Mouse (Mus musculus) kidney, embryonic 15.5 days (tissue): ENCODE measurements around the gene Ttpal. TPM values are rescaled to one million over a fixed set of nuclear protein-coding genes. Genes with fewer than 3 reads are reported as not detected.

Source experiments
- ATAC-seq: fragments of 200-750 bp; cut with Nextera tagmentation; replicated peaks from 2 replicates; pipeline ENCODE4 v1.8.0; 2017; ENCODE audit warnings: moderate TSS enrichment; ENCODE audit not compliant: low FRiP score
- H3K27ac ChIP-seq: fragments of 300-500 bp; sonication (generic); 2 replicates; pipeline ENCODE4 v1.5.1; 2015; ENCODE audit warnings: mild to moderate bottlenecking, inconsistent platforms
- H3K27me3 ChIP-seq: fragments of 300-500 bp; sonication (generic); 2 replicates; pipeline ENCODE4 v1.6.1; 2015; ENCODE audit warnings: inconsistent platforms
- H3K36me3 ChIP-seq: fragments of 300-500 bp; sonication (generic); 2 replicates; pipeline ENCODE4 v1.6.1; 2015; ENCODE audit warnings: inconsistent platforms
- H3K4me1 ChIP-seq: fragments of 300-500 bp; sonication (generic); 2 replicates; pipeline ENCODE4 v1.6.1; 2015; ENCODE audit warnings: inconsistent platforms
- H3K4me2 ChIP-seq: fragments of 300-500 bp; sonication (generic); 2 replicates; pipeline ENCODE4 v1.6.1; 2015; ENCODE audit warnings: moderate library complexity, mild to moderate bottlenecking, inconsistent platforms
- H3K4me3 ChIP-seq: fragments of 300-500 bp; sonication (generic); replicated peaks from 2 replicates; pipeline ENCODE4 v1.5.1; 2015; ENCODE audit warnings: mild to moderate bottlenecking, inconsistent platforms
- H3K9ac ChIP-seq: fragments of 300-500 bp; sonication (generic); 2 replicates; pipeline ENCODE4 v1.6.1; 2015; ENCODE audit warnings: mild to moderate bottlenecking, inconsistent platforms
- H3K9me3 ChIP-seq: fragments of 300-500 bp; sonication (generic); replicated peaks from 2 replicates; pipeline ENCODE4 v1.6.1; 2016; ENCODE audit warnings: inconsistent platforms
- WGBS: fragments of 180-500 bp; shearing (Covaris S2); methylation state at CpG from one replicate; pipeline ENCODE4 v1.1.7; 2015; ENCODE audit warnings: mixed read lengths; 5-methylcytosine and 5-hydroxymethylcytosine counted together
- polyA plus RNA-seq: library from polyadenylated mRNA; unstranded; fragments of >200 nt; fragmentation: Nextera tagmentation; extraction: Ambion mirVana; gene quantifications from 2 replicates; pipeline ENCODE4 v1.2.1, GENCODE M21; 2015

Ttpal gene
- 29.2 and 30.6 TPM in 2 replicates for polyA plus RNA-seq

DNA sequence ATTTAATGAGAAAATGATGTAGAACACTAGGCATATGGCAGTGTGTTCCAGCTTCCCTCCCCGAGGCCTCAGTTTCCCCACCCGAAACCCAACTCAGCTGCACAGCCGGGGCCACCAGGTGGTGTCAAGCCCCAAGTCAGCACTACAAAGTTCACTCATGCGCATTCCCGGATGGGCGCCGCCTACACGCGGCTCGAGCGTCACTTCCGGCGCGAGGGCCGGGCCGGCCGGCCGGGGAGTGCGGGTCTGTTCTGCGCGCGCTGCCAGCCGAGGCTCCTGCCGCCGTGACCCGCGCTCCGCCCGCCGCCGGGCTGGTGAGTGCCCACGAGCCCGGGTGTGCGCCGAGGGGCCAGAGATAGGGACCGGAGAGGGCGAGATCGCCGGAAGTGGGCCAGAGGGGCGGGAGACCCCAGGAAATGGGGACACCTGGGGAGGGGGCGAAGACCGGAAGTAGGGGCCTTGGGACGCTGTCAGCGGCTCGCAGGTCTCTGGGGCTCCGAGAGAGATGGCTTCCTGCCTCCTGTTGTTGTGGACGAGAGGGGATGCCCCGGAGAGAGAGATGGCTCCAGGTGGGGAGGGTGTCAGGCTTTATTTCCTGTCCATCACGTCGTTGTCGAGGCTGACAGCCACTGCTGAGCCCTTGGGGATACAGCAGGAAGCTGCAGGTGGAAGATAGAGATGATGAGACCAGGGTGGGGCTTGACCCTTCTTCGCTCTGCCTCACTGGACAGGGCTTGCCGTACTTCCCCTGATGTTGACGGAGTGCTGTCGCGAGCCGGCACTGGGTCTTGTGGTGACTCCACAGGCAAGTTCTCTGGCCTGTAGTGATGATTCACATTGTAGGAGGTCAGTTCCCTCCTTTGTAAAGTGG lies at the start of gene Ttpal:
Ttpal (plus strand) TSS at position 214 of the 871 bp plus-strand sequence.
- peak; percentile 91 for ATAC-seq
- under 1% methylated on average over 56 of the region's 57 CpGs for WGBS

DNA sequence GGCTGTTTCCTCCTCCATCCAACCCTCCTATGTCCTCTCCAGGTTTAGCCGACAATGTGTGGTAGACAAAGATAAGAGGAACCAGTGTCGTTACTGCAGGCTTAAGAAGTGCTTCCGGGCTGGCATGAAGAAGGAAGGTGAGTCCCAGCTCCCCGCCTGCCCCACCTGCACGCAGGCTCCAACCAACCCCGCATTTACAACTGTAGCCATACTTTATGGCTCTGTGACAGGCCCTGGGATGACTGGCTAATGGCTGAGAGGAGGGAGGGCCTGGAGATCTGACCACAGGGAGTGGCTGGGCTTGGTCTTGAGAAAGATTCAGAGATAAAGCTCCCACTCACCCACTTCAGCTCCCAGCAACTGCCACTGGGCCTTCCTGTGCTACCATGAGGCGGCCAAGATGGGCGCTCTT lies 49.6 kb upstream of the Ttpal start:
- Histone ChIP-seq H3K9ac (no peak overlapping the region), H3K36me3 (no peaks in the 10 kb centered on the region), H3K27ac (no peak overlapping the region), H3K9me3 (no peaks in the 10 kb centered on the region), H3K4me2 (no peak overlapping the region), H3K4me1 (peaks cover 22% of the 10 kb centered on the region), H3K27me3 (no peaks in the 10 kb centered on the region), H3K4me3 (no peak overlapping the region)
- no peak for ATAC-seq
- WGBS, result 40% methylated on average over 8 of the region's 8 CpGs

More for the DNA sequence above, at the start of gene Ttpal:
- Histone ChIP-seq H3K27ac (peak within 1 kb of the TSS; percentile 89), H3K27me3 (no peaks in the 10 kb centered on the region), H3K9ac (peak within 1 kb of the TSS; percentile 94), H3K4me2 (peak within 1 kb of the TSS; percentile 86), H3K36me3 (peaks cover 4% of the 10 kb centered on the region), H3K4me1 (peaks cover 18% of the 10 kb centered on the region), H3K4me3 (peak within 1 kb of the TSS; percentile 80), H3K9me3 (no peaks in the 10 kb centered on the region)

DNA sequence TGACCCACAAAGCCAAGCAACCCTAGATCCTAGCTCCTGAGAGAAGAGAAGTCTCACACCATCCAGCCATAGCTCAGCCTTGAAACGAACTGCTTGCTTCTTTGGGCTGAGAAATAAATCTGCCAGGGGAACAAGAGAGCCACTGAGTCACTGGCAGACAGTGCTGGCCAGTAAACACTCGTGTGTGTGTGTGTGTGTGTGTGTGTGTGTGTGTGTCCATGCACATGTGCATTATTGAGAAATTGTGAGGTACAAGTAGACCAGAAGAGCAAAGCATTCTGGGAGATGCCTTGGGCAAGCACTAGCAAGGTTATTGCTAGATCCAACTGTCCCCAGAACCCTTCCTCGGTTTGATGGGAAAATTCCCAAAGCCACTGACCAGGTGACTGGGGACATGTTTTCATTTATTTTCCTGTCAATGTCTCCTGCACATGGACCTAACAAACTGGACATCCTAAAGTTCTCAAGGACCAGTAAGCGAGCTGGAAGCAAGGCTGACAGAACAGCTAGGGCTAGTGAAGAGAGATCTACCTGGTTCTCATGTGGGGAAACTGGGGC lies 47.6 kb upstream of the Ttpal start:
- Histone ChIP-seq H3K36me3 (no peaks in the 10 kb centered on the region), H3K4me2 (no peak overlapping the region), H3K9me3 (no peaks in the 10 kb centered on the region), H3K4me3 (no peak overlapping the region), H3K27ac (peak overlapping the region; percentile 60; the same call in 1 of the 2 replicates), H3K9ac (no peak overlapping the region), H3K27me3 (no peaks in the 10 kb centered on the region), H3K4me1 (peaks cover 21% of the 10 kb centered on the region)
- 67% methylated on average over 4 of the region's 4 CpGs for WGBS
- no peak for ATAC-seq

DNA sequence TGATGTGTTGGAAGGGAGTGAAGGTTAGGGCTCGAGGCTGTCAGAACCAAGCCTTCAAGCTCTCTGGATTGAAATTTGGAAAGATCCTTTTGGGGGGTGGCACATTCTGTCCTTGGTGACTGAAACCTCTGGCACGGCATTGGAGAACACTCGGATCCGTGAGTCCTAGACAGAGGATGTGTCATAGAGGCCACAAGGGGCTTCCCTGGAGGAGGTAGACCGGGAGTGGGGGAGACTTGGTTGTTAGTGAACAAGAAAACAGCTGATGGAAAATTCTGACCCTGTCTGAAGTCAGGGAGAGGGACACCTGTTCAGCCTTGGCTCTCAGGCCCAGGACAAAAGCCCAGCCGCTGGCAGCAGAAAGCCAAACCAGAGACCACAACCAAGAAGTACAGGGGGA lies 47.1 kb upstream of the Ttpal start:
- ATAC-seq, result no peak; the same call in 1 of the 2 replicates
- Histone ChIP-seq H3K9me3 (no peaks in the 10 kb centered on the region), H3K27ac (peak overlapping the region; percentile 60), H3K4me3 (no peak overlapping the region), H3K9ac (no peak overlapping the region), H3K4me1 (peaks cover 16% of the 10 kb centered on the region), H3K36me3 (no peaks in the 10 kb centered on the region), H3K27me3 (no peaks in the 10 kb centered on the region), H3K4me2 (no peak overlapping the region)
- 75% methylated on average over 6 of the region's 6 CpGs for WGBS

DNA sequence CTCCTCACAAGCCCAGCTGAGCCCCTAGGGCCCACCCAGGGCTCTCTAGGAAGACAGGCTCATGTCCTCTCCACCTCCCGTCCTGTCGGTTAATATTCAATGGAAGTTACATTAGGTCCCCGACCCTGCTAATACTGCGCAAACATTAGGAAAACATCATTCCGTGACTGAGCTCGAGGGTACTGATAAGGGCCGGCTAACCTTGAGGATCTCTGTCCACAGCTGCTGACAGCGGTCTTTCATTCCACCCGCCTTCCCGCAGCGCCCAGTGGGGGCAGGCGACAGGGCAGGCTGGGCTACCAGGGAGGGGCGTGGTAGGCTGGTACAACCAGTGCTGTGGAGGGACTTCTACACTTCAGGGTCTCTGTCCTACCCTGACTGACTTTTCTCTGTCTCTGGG lies 46.7 kb upstream of the Ttpal start:
- peak; percentile 28; the same call in 1 of the 2 replicates for ATAC-seq
- 56% methylated on average over 13 of the region's 13 CpGs for WGBS
- Histone ChIP-seq H3K27me3 (no peaks in the 10 kb centered on the region), H3K9me3 (no peaks in the 10 kb centered on the region), H3K4me2 (no peak overlapping the region), H3K36me3 (no peaks in the 10 kb centered on the region), H3K4me1 (peaks cover 15% of the 10 kb centered on the region), H3K9ac (no peak overlapping the region), H3K4me3 (no peak overlapping the region), H3K27ac (peak overlapping the region; percentile 60)

DNA sequence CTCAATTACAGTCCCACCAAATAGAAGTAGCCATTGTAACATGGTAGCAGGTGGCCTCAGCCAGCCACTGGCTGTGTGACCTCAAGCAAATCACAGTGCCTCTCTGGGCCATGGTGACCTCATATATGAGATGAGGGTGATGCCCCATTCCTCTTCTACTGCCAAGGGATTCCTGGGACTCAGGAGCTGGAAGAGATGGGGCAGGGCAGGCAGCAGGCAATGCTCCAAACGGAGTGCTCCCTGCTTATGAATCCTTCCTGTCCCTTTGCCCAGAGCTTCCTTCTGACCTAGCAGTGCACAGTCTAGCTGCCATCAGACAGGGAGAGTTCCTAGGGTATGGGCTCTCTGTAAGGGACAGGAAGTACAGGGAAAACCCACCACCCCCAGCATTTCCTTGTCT lies 43.6 kb upstream of the Ttpal start:
- no peak overlapping the region for H3K4me3 ChIP-seq
- 81% methylated on average over 1 of the region's 1 CpGs for WGBS
- no peaks in the 10 kb centered on the region for H3K9me3 ChIP-seq
- H3K9ac ChIP-seq, result no peak overlapping the region
- H3K4me2 ChIP-seq, result no peak overlapping the region
- H3K27me3 ChIP-seq, result no peaks in the 10 kb centered on the region
- ATAC-seq, result no peak
- peaks cover 12% of the 10 kb centered on the region; the same call in 1 of the 2 replicates for H3K4me1 ChIP-seq
- H3K27ac ChIP-seq, result no peak overlapping the region
- no peaks in the 10 kb centered on the region for H3K36me3 ChIP-seq

DNA sequence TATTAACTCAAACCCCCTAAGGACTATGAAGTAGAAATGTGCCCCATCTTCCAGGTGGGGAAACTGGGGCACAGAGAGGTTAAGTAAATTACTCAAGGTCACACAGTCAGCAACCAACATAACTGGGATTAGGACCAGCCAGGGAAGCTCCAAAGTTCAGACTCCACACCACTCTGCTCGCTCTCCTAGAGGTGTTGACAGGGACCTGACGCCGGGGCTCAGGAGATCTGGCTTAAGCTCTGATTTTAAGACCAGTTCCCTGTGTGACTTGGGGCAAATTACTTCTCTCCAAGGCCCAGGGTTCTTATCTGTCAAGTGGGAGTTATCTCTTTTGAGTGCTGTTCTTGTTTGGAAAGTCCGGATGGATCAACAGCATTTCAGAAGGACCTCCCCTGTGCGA lies 42.9 kb upstream of the Ttpal start:
- Histone ChIP-seq H3K4me1 (peaks cover 12% of the 10 kb centered on the region; the same call in 1 of the 2 replicates), H3K9me3 (no peaks in the 10 kb centered on the region), H3K27ac (no peak overlapping the region), H3K27me3 (no peaks in the 10 kb centered on the region), H3K36me3 (no peaks in the 10 kb centered on the region), H3K4me2 (no peak overlapping the region), H3K4me3 (no peak overlapping the region), H3K9ac (no peak overlapping the region)
- WGBS, result 76% methylated on average over 5 of the region's 5 CpGs
- ATAC-seq, result no peak

DNA sequence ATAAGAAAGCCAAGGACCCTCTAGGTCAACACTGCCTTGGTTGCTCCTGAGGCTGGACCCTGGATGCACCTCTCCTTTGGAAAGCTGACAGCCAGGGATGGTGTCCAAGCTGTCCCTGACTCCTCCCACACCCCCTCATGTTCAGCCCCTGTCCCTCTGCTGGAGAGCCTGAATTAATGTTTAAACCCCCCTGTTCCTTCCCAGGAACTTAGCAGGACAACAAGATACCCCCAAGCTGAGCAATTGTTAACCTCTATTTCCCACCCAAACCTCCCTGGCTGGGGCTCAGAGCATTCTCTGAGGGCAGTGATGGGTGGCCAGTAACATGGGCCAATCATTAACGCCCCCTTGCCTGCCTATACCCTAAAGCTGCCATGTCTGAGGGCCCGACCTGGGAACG lies 41.9 kb upstream of the Ttpal start:
- Histone ChIP-seq H3K27ac (peak overlapping the region; percentile 70), H3K4me2 (no peak overlapping the region), H3K27me3 (no peaks in the 10 kb centered on the region), H3K4me1 (peaks cover 8% of the 10 kb centered on the region; the same call in 1 of the 2 replicates), H3K4me3 (no peak overlapping the region), H3K9ac (no peak overlapping the region), H3K36me3 (no peaks in the 10 kb centered on the region), H3K9me3 (no peaks in the 10 kb centered on the region)
- WGBS, result 63% methylated on average over 3 of the region's 3 CpGs
- ATAC-seq, result peak; percentile 82

DNA sequence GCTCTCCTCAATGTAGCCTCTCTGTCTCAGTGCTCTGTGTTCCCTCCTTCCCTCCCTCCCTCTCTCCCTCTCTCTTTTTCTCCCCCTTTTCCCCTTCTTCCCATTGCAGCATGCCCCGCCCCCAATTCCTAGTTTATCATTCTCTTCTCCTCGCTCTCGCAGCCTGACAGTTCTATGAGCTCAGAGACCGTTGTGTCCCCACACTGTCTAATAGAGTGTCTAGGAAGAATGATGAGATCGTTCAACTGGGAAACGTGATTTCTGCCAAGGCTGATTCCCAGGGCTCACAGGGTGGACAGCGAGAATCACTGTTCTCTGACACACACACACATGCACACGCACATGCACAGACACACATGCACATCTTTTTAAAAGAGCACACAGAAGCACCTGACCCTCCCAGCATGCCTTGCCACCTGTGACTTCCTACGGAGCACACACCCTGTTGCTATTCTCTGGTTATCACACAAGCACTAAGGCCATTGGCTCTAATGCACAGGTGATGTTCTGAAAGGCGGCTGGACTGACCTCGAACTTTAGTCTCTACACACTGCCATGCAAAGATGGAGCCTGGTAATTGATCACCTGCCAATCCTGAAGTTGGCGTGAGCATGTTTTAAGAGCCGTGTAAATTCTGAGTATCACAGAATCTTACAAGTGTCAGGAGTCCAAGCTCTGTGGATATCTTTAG lies 40.7 kb upstream of the Ttpal start:
- Histone ChIP-seq H3K36me3 (no peaks in the 10 kb centered on the region), H3K4me1 (0 out of 2 replicates have a peak, but pooled peaks cover 5% of the 10 kb centered on the region), H3K9ac (no peak overlapping the region), H3K4me2 (no peak overlapping the region), H3K4me3 (no peak overlapping the region), H3K9me3 (no peaks in the 10 kb centered on the region), H3K27me3 (no peaks in the 10 kb centered on the region), H3K27ac (peak overlapping the region; percentile 70)
- WGBS, result 61% methylated on average over 13 of the region's 13 CpGs
- ATAC-seq, result no peak

DNA sequence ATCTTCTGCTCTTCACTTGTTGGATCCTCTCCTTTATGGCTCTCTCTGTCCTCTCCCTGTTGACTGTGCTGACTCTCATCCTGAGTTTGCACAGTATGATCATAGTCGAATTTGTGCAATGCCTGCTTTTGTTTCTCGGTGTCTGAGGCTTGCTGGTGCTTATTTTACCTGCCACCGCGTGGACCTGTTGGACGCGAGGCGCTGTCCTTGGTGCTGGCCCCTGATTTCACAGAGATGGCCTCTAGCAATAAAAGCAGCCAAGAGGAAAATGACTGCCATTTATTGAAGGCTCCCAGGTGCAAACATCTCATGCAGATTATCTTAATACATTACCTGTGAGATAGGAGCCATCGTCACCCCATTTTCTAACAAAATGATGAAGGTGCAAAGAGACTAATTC lies 37.5 kb upstream of the Ttpal start:
- no peaks in the 10 kb centered on the region for H3K9me3 ChIP-seq
- no peaks in the 10 kb centered on the region for H3K36me3 ChIP-seq
- no peak overlapping the region for H3K4me2 ChIP-seq
- H3K27ac ChIP-seq, result no peak overlapping the region
- no peaks in the 10 kb centered on the region for H3K27me3 ChIP-seq
- no peak overlapping the region for H3K9ac ChIP-seq
- 18% methylated on average over 8 of the region's 8 CpGs for WGBS
- no peak for ATAC-seq
- no peak overlapping the region for H3K4me3 ChIP-seq
- H3K4me1 ChIP-seq, result 0 out of 2 replicates have a peak, but pooled peaks cover 5% of the 10 kb centered on the region

DNA sequence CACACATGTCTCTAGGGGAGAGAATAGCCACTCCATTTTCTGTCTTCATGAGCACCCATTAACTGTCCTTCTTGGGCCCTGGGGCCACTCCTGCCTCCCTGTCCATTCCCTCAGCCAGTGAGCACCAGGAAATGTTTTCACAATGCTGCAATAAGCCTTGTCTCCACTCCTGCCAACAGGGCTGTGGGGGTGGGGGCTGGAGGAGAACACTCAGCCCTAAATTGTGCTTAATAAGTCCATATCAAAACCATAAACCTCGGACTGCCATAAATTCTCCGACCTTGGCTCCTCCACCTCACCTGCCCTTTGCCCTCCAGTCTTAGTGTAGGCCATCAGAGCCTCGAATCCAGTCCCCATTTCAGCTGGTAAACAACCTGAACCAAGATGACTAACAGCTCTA lies 27.8 kb upstream of the Ttpal start:
- Histone ChIP-seq H3K9ac (no peak overlapping the region), H3K9me3 (no peaks in the 10 kb centered on the region), H3K4me3 (no peak overlapping the region), H3K27ac (no peak overlapping the region), H3K4me2 (no peak overlapping the region), H3K27me3 (0 out of 2 replicates have a peak, but pooled peaks cover 2% of the 10 kb centered on the region), H3K36me3 (no peaks in the 10 kb centered on the region), H3K4me1 (peaks cover 5% of the 10 kb centered on the region; the same call in 1 of the 2 replicates)
- no peak for ATAC-seq
- 77% methylated on average over 3 of the region's 3 CpGs for WGBS

DNA sequence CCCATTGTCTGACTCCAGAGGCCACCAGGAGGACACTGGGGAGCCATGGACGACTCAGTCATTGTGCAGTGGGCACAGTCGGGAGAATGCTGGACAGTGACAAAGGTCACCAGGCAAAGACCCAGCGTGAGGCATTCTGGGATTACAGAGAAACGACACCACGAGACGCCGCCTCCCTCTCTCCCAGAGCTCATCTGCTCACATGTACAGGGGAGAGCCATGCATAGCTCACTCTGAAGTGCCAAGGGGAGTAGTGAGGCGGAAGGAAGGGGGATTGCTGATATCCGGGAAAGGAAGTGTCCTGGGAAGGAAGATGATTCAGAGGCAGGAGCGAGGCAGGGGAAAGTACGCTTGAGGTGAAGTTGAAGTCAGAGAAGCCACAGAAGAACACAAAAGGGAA lies 26.9 kb upstream of the Ttpal start:
- Histone ChIP-seq H3K27ac (no peak overlapping the region), H3K4me3 (no peak overlapping the region), H3K4me2 (peak overlapping the region; percentile 27), H3K4me1 (peaks cover 5% of the 10 kb centered on the region; the same call in 1 of the 2 replicates), H3K27me3 (0 out of 2 replicates have a peak, but pooled peaks cover 2% of the 10 kb centered on the region), H3K9me3 (no peaks in the 10 kb centered on the region), H3K9ac (no peak overlapping the region), H3K36me3 (no peaks in the 10 kb centered on the region)
- no peak for ATAC-seq
- 40% methylated on average over 11 of the region's 11 CpGs for WGBS
